ENCODE assay signal across 8 mouse cellular contexts in the genomic region with DNA sequence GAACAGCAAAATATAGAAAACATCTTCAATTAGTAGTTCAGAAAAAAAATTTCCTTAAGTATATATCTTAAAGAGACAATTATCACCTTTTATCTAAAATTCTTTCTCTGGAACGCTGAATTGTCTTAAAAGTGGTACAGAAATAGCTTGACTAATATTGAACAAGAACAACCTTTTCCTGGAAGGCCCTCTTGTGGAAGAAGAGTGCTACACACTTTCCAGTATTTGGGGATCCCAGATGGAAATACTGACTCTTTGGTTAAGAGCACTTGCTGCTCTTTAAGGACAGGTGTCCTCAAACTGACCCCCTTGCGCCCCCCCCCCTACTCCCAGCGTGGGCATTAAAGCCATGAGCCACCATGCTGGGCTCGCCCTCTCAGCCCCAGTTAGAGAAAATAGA. TPM values are rescaled to one million over a fixed set of nuclear protein-coding genes. Genes with fewer than 3 reads are reported as not detected.
A peak's percentile ranks its signal among the peaks of the same experiment; 100 is the strongest.
DNase-seq lines count a peak whose midpoint lies in the region; ATAC-seq and TF ChIP-seq lines count a peak whose summit lies in the region.
"Had no signal": no experiment of that assay in that cellular context is flagged by ENCODE, and none has a peak within 500 bp of the region (broad histone marks: within the 10 kb centered on the region; RNA-seq: fewer than 3 reads in every experiment).

No protein-coding gene starts in this region.

- TF ChIP-seq CTCF in hindbrain, postnatal 0 days (IDR thresholded peaks at IDR 0.05; ENCODE audit: low read depth): peak; percentile 81
- peak; percentile 23; the same call in 1 of the 2 replicates for TF ChIP-seq CTCF in brain, embryonic 14.5 days (IDR thresholded peaks at IDR 0.05; ENCODE audit: borderline replicate concordance, extremely low read depth, insufficient read depth, insufficient read length)
- peak; percentile 77 for TF ChIP-seq CTCF in kidney, postnatal 0 days (IDR thresholded peaks at IDR 0.05; ENCODE audit: low read depth)
- TF ChIP-seq CTCF in small intestine, adult 2 months (IDR thresholded peaks at IDR 0.05; ENCODE audit: extremely low read depth, insufficient read length, insufficient replicate concordance, low read depth, low read length): 0 out of 2 replicates have a peak, but pooled peaks have one; percentile 17

- no peak overlapping the region for H3K4me3 ChIP-seq in hindbrain, postnatal 0 days (ENCODE audit: low read length)
- H3K4me3 ChIP-seq in hindbrain, embryonic 10.5 days: no peak overlapping the region
- no peak overlapping the region for H3K4me3 ChIP-seq in ES-E14 (ENCODE audit: insufficient read depth in 1 of 2, low read depth in 1 of 2, low read length in 2 of 2, poor library complexity in 1 of 2, severe bottlenecking in 1 of 2)
- no peak overlapping the region for H3K4me3 ChIP-seq in kidney, postnatal 0 days (replicated peaks; ENCODE audit: low read depth, low read length)
- no peak overlapping the region for H3K4me3 ChIP-seq in small intestine, adult 2 months (ENCODE audit: low read depth, low read length)
- H3K4me3 ChIP-seq: embryonic facial prominence, embryonic 13.5 days had no signal

- no peaks in the 10 kb centered on the region for H3K27me3 ChIP-seq in hindbrain, postnatal 0 days (ENCODE audit: insufficient read depth, low read length)
- H3K27me3 ChIP-seq in hindbrain, embryonic 10.5 days (ENCODE audit: insufficient read depth, poor library complexity, severe bottlenecking): no peaks in the 10 kb centered on the region
- H3K27me3 ChIP-seq in kidney, postnatal 0 days (ENCODE audit: insufficient read depth, low read length): no peaks in the 10 kb centered on the region
- no peaks in the 10 kb centered on the region for H3K27me3 ChIP-seq in small intestine, adult 2 months (ENCODE audit: control insufficient read depth, insufficient read depth, low read length)
- H3K27me3 ChIP-seq: embryonic facial prominence, embryonic 13.5 days had no signal

- no peak overlapping the region for H3K27ac ChIP-seq in hindbrain, postnatal 0 days
- H3K27ac ChIP-seq in hindbrain, embryonic 10.5 days: no peak overlapping the region
- no peak overlapping the region for H3K27ac ChIP-seq in ES-E14 (ENCODE audit: insufficient read depth, low read depth, low read length, poor library complexity, severe bottlenecking)
- H3K27ac ChIP-seq in kidney, postnatal 0 days: no peak overlapping the region
- H3K27ac ChIP-seq in small intestine, adult 2 months (ENCODE audit: insufficient read depth, low read depth, low read length): no peak overlapping the region
- H3K27ac ChIP-seq: embryonic facial prominence, embryonic 13.5 days had no signal

- no peaks in the 10 kb centered on the region for H3K4me1 ChIP-seq in hindbrain, postnatal 0 days (ENCODE audit: insufficient read depth, low read length)
- no peaks in the 10 kb centered on the region for H3K4me1 ChIP-seq in hindbrain, embryonic 10.5 days (replicated peaks)
- no peaks in the 10 kb centered on the region for H3K4me1 ChIP-seq in ES-E14 (ENCODE audit: control insufficient read depth in 2 of 2, insufficient read depth in 2 of 2, low read length in 2 of 2, poor library complexity in 1 of 2)
- no peaks in the 10 kb centered on the region for H3K4me1 ChIP-seq in kidney, postnatal 0 days (replicated peaks; ENCODE audit: insufficient read depth, low read length)
- no peaks in the 10 kb centered on the region for H3K4me1 ChIP-seq in small intestine, adult 2 months (ENCODE audit: control insufficient read depth, insufficient read depth, insufficient read length, low read length)
- H3K4me1 ChIP-seq: embryonic facial prominence, embryonic 13.5 days had no signal

- in situ Hi-C loops in ES-E14 (cut with MboI; ENCODE audit: low sequenced_read_pairs in 2 of 2, unreplicated experiment in 2 of 2): no loop called here

- H3K9me3 ChIP-seq in hindbrain, postnatal 0 days (ENCODE audit: low read length): no peaks in the 10 kb centered on the region
- no peaks in the 10 kb centered on the region for H3K9me3 ChIP-seq in hindbrain, embryonic 10.5 days
- no peaks in the 10 kb centered on the region for H3K9me3 ChIP-seq in ES-E14 (ENCODE audit: control insufficient read depth, insufficient read depth, low read depth, low read length)
- H3K9me3 ChIP-seq in kidney, postnatal 0 days (replicated peaks; ENCODE audit: low read length): no peaks in the 10 kb centered on the region
- H3K9me3 ChIP-seq: embryonic facial prominence, embryonic 13.5 days had no signal

- H3K36me3 ChIP-seq in hindbrain, postnatal 0 days (ENCODE audit: insufficient read depth, low read length): peaks cover 9% of the 10 kb centered on the region; the same call in 1 of the 2 replicates
- H3K36me3 ChIP-seq in hindbrain, embryonic 10.5 days: peaks cover 81% of the 10 kb centered on the region
- H3K36me3 ChIP-seq in ES-E14 (ENCODE audit: control insufficient read depth, insufficient read depth, low read length, poor library complexity, severe bottlenecking): peaks cover 4% of the 10 kb centered on the region
- H3K36me3 ChIP-seq in kidney, postnatal 0 days (ENCODE audit: insufficient read depth, low read length): peaks cover 23% of the 10 kb centered on the region; the same call in 1 of the 2 replicates
- peaks cover 17% of the 10 kb centered on the region; the same call in 1 of the 2 replicates for H3K36me3 ChIP-seq in small intestine, adult 2 months (ENCODE audit: control insufficient read depth, insufficient read depth, low read length)

- WGBS in hindbrain, postnatal 0 days: 42% methylated on average over 4 of the region's 4 CpGs
- 69% methylated on average over 4 of the region's 4 CpGs for WGBS in hindbrain, embryonic 10.5 days
- WGBS in kidney, postnatal 0 days: 59% methylated on average over 4 of the region's 4 CpGs
- 57% methylated on average over 4 of the region's 4 CpGs for WGBS in small intestine, adult 2 months

- no peak for TF ChIP-seq POLR2A in brain, embryonic 14.5 days (IDR thresholded peaks at IDR 0.05; ENCODE audit: borderline replicate concordance, extremely low read depth, insufficient read depth, insufficient read length, poor library complexity, severe bottlenecking)
- TF ChIP-seq POLR2A in small intestine, adult 2 months (IDR thresholded peaks at IDR 0.05; ENCODE audit: low read depth, low read length): no peak

- ATAC-seq in hindbrain, postnatal 0 days: 0 out of 2 replicates have a peak, but pooled peaks have one; percentile 43
- no peak for ATAC-seq in kidney, postnatal 0 days (replicated peaks; ENCODE audit: low FRiP score, low read depth)

- DNase-seq in hindbrain, postnatal 0 days (ENCODE audit: low spot score): peak; percentile 80
- DNase-seq in hindbrain, embryonic 10.5 days (ENCODE audit: low spot score): no peak
- DNase-seq in ES-E14 (ENCODE audit: low read depth, low spot score): peak; percentile 16
- peak; percentile 72 for DNase-seq in brain, embryonic 14.5 days (ENCODE audit: low read depth)
- DNase-seq in kidney, postnatal 0 days (ENCODE audit: low spot score): peak; percentile 71
- DNase-seq in thymus, postnatal 4 days: no peak

- no peak overlapping the region for H3K4me2 ChIP-seq in hindbrain, postnatal 0 days (ENCODE audit: low read depth, low read length)
- no peak overlapping the region for H3K4me2 ChIP-seq in kidney, postnatal 0 days (ENCODE audit: low read length)
- H3K4me2 ChIP-seq: embryonic facial prominence, embryonic 13.5 days had no signal

- H3K9ac ChIP-seq in hindbrain, postnatal 0 days (replicated peaks; ENCODE audit: low read length): no peak overlapping the region
- H3K9ac ChIP-seq in ES-E14 (ENCODE audit: insufficient read depth, low read depth, low read length, poor library complexity, severe bottlenecking): no peak overlapping the region
- H3K9ac ChIP-seq in kidney, postnatal 0 days (ENCODE audit: low read depth, low read length): no peak overlapping the region
- H3K9ac ChIP-seq: embryonic facial prominence, embryonic 13.5 days had no signal

TF ChIP-seq in ES-E14, 5 proteins besides CTCF, POLR2A, EP300 and RAD21:
- TF ChIP-seq ZC3H11A (IDR thresholded peaks at IDR 0.05; ENCODE audit: borderline replicate concordance, low read depth, low read length) (peak; percentile 85), CHD2 (IDR thresholded peaks at IDR 0.05; ENCODE audit: low read depth, low read length) (no peak)
TF ChIP-seq in ES-E14: peak in this region for 1.

RNA-seq across cellular contexts. Expression of a gene that starts 48.6 kb away (rescaled TPM):
- total RNA-seq in hindbrain, postnatal 0 days (2014; rRNA removed): 16.9 and 21.3 TPM in 2 replicates
- 21.4 and 23.2 TPM in 2 replicates for polyA plus RNA-seq in hindbrain, postnatal 0 days (2015; fragmentation: Nextera tagmentation; extraction: Ambion mirVana)
- polyA plus RNA-seq in hindbrain, embryonic 10.5 days (2016; fragmentation: Nextera tagmentation; extraction: Ambion mirVana): 26.2 and 47.4 TPM in 2 replicates
- total RNA-seq in ES-E14 (2012; rRNA removed): 39.7 and 57.8 TPM in 2 replicates
- polyA plus RNA-seq in brain, embryonic 14.5 days (2012; rRNA removed): 40.9 and 46.3 TPM in 2 replicates
- polyA plus RNA-seq in kidney, postnatal 0 days (2015; fragmentation: Nextera tagmentation; extraction: Ambion mirVana): 16.2 and 18.2 TPM in 2 replicates
- polyA plus RNA-seq in small intestine, adult 2 months (2012; rRNA removed): 0.55 and 0.68 TPM in 2 replicates

Comparison
In these comparisons a context has a peak if more than half of its experiments do, and no peak if none do; other contexts are left out.
1. DNase-seq: peak in hindbrain, postnatal 0 days (single experiment), ES-E14 (single experiment), brain, embryonic 14.5 days (single experiment) and kidney, postnatal 0 days (single experiment); none in hindbrain, embryonic 10.5 days (single experiment) and thymus, postnatal 4 days (single experiment).
2. CTCF ChIP-seq: peak in every context shown above with its lines; median percentile 81 in hindbrain, postnatal 0 days; 77 in kidney, postnatal 0 days; 23 in brain, embryonic 14.5 days; 17 in small intestine, adult 2 months.
3. RNA of a gene that starts 48.6 kb away (polyA plus RNA-seq): 40.9 to 46.3 TPM in brain, embryonic 14.5 days, 26.2 to 47.4 TPM in hindbrain, embryonic 10.5 days, 21.4 to 23.2 TPM in hindbrain, postnatal 0 days and 16.2 to 18.2 TPM in kidney, postnatal 0 days; 0.55 to 0.68 TPM in small intestine, adult 2 months; every median in the first group is over 10 times any median in the second.